Mouse (Mus musculus): ENCODE data around the gene Saxo2. TPM values are rescaled to one million over a fixed set of nuclear protein-coding genes. Genes with fewer than 3 reads are reported as not detected.

Gene Saxo2
- polyA plus RNA-seq, 1 experiment from 2014 or later: 7.4 TPM

DNA sequence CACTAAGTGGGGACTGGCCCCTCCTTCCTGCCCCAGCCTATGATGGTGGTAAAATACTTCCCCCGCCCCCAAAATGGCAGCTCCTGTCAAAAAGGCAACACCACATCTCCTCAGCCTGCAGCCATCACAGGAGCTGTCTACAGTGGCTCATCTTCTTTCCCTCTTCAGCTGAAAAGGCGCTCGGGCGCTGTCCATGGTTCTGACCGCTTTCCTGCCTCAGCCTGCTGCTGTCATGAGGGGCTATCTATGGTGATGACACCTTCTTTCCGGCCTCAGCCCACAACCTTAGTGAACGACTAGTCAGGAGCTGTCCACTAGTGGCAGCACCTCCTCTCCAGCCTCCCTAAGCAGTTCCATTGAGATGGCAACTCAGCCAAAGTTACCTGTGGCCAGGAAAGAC is 23.0 kb downstream of the Saxo2 start:
- ATAC-seq (ENCODE audit: extremely low read depth, insufficient number of reproducible peaks, low FRiP score, low TSS enrichment): no peak
- 11% methylated on average over 7 of the region's 7 CpGs for WGBS
- H3K27me3 ChIP-seq (replicated peaks): no peaks in the 10 kb centered on the region

DNA sequence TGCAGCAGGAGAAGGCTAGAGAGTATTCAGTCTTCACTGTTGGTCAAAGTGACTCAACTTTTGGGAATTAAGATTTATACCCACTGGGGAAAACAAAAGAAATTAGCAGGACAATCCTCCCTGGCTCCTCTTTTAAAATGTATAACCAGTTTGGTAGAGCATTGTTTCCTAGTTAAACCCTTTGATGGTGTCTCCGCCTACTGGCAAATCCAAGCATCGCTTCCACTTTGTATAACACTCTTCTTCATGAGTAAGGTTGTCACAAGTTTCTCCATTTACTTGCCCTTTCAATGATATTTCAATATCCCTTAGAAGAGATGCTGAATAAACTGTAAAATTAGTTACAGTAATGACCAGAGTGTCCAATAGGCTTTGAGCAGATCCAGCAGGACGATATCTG is 38.7 kb downstream of the Saxo2 start:
- Histone ChIP-seq H3K27me3 (replicated peaks) (no peaks in the 10 kb centered on the region), H3K9me3 (no peaks in the 10 kb centered on the region), H3K4me3 (no peak overlapping the region), H3K36me3 (no peaks in the 10 kb centered on the region), H3K9ac (no peak overlapping the region), H3K27ac (replicated peaks) (no peak overlapping the region), H3K4me2 (no peak overlapping the region), H3K4me1 (no peaks in the 10 kb centered on the region)
- 48% methylated on average over 3 of the region's 3 CpGs for WGBS
- no peak for ATAC-seq (ENCODE audit: extremely low read depth, insufficient number of reproducible peaks, low FRiP score, low TSS enrichment)

More for the DNA sequence above, 23.0 kb downstream of the Saxo2 start:
- Histone ChIP-seq H3K4me3 (no peak overlapping the region), H3K9ac (no peak overlapping the region), H3K9me3 (no peaks in the 10 kb centered on the region), H3K4me2 (no peak overlapping the region), H3K36me3 (no peaks in the 10 kb centered on the region), H3K4me1 (no peaks in the 10 kb centered on the region), H3K27ac (replicated peaks) (no peak overlapping the region)

DNA sequence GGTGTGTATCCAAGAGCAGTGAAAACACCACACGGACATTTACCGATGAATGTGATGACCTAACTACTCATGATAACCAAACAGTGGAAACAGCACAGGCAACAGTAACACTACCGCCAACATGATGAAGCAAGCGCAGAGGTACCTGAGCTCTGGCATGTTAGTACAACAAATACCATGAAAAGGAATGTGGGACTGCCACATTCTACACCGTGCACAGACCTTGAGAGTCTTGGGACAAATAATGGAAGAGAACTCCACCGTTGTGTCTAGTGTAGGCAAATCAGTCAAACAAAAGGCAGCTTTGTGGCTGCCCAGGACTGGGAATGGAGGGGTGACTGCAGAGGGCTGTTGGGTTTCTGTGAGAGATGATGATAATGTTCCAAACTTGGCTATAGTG is 42.9 kb downstream of the Saxo2 start:
- Histone ChIP-seq H3K4me3 (no peak overlapping the region), H3K27me3 (replicated peaks) (no peaks in the 10 kb centered on the region), H3K9ac (no peak overlapping the region), H3K36me3 (no peaks in the 10 kb centered on the region), H3K27ac (replicated peaks) (no peak overlapping the region), H3K4me2 (no peak overlapping the region), H3K4me1 (no peaks in the 10 kb centered on the region), H3K9me3 (no peaks in the 10 kb centered on the region)
- 81% methylated on average over 6 of the region's 6 CpGs for WGBS
- ATAC-seq (ENCODE audit: extremely low read depth, insufficient number of reproducible peaks, low FRiP score, low TSS enrichment): no peak

DNA sequence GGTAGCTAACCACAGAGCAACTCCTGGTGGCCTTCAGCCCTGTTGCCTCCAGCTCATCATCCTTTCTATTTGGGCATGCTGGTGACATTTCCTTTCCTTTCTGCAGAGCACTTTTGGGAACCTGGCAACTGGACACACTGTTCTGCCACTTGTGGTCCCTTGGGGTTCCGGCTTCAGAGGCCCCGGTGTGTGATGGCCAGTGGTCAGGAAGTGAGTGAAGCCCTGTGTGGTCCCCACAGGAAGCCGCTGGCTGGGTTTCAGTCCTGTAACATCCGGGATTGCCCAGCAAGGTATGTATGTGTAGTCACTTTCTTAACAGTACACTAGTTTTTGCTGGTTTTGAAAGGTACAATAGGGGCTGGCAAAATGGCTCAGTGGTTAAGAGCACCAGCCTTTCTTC is 46.3 kb downstream of the Saxo2 start:
- no peaks in the 10 kb centered on the region for H3K9me3 ChIP-seq
- no peak for ATAC-seq (ENCODE audit: extremely low read depth, insufficient number of reproducible peaks, low FRiP score, low TSS enrichment)
- no peak overlapping the region for H3K27ac ChIP-seq (replicated peaks)
- WGBS: 72% methylated on average over 4 of the region's 4 CpGs
- H3K4me3 ChIP-seq: no peak overlapping the region
- no peaks in the 10 kb centered on the region for H3K4me1 ChIP-seq
- H3K27me3 ChIP-seq (replicated peaks): no peaks in the 10 kb centered on the region
- H3K36me3 ChIP-seq: no peaks in the 10 kb centered on the region
- H3K4me2 ChIP-seq: no peak overlapping the region
- H3K9ac ChIP-seq: no peak overlapping the region

DNA sequence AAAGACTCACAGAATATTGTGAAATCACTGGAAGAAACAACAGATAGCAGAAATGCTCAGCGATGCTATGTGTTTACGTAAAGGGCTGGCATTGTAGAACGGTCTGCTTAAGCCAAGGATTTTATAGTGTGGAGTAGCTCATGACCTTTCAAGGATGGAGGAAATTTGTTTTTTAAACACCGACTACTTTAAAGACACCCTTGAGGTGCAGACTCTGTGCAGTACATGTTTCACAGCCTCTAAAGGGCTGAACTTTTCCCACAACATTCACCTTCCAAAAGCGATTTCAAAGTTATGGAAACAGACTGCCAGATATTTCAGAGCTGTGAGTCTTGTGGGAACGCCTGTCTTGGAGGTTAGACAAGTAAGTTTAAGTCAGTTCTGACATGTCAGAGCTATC is 57.4 kb downstream of the Saxo2 start:
- Histone ChIP-seq H3K4me2 (no peak overlapping the region), H3K27me3 (replicated peaks) (no peaks in the 10 kb centered on the region), H3K4me3 (no peak overlapping the region), H3K36me3 (no peaks in the 10 kb centered on the region), H3K27ac (replicated peaks) (no peak overlapping the region), H3K9me3 (no peaks in the 10 kb centered on the region), H3K9ac (no peak overlapping the region), H3K4me1 (no peaks in the 10 kb centered on the region)
- no peak for ATAC-seq (ENCODE audit: extremely low read depth, insufficient number of reproducible peaks, low FRiP score, low TSS enrichment)
- WGBS: 78% methylated on average over 6 of the region's 6 CpGs

Other genes starting within 250 kb of the Saxo2 start
- 13.4 and 15.6 TPM in 2 replicates for gene Efl1, start 86 bp upstream of the Saxo2 start, polyA plus RNA-seq (2015; fragmentation: Nextera tagmentation; extraction: Ambion mirVana)
- gene Mex3b, start 218.8 kb upstream of the Saxo2 start, polyA plus RNA-seq (2015; fragmentation: Nextera tagmentation; extraction: Ambion mirVana): 8.4 and 9.4 TPM in 2 replicates